Mouse (Mus musculus) bone marrow, adult 2 months (tissue): ENCODE results near the gene Dock1.

Experiments used
- CTCF ChIP-seq: fragments of 200-500 bp; IDR thresholded peaks from 2 replicates; pipeline ENCODE4 v1.5.1; 2011; ENCODE audit warnings: low read length, control low read depth; ENCODE audit not compliant: control insufficient read depth, insufficient read depth
- POLR2A ChIP-seq: fragments of 200-500 bp; IDR thresholded peaks from 2 replicates; pipeline ENCODE4 v1.6.1; 2011; ENCODE audit warnings: low read depth, mild to moderate bottlenecking, control low read depth, low read length, borderline replicate concordance; ENCODE audit not compliant: control insufficient read depth

GRCm38 (mm10) chr7:134779761-134780160 is 109.3 kb downstream of the Dock1 start:
- TF ChIP-seq POLR2A = no peak
- TF ChIP-seq CTCF = no peak
